8 mouse cellular contexts compared by ENCODE assay signal in genomic region chr3:88081345-88082223, GRCm38 (mm10). TPM values are rescaled to one million over a fixed set of nuclear protein-coding genes. Genes with fewer than 3 reads are reported as not detected.
DNase-seq lines count a peak whose midpoint lies in the region; ATAC-seq and TF ChIP-seq lines count a peak whose summit lies in the region.

Gene Iqgap3, plus strand, starts transcription at chr3:88081971.

- peak within 1 kb of the TSS; percentile 65 for H3K9ac ChIP-seq in embryonic facial prominence, embryonic 12.5 days
- H3K9ac ChIP-seq in limb, embryonic 11.5 days (ENCODE audit: low read length), result peak within 1 kb of the TSS; percentile 63
- H3K9ac ChIP-seq in midbrain, embryonic 13.5 days (replicated peaks), result peak within 1 kb of the TSS; percentile 50; the same call in 1 of the 2 replicates

- H3K36me3 ChIP-seq in embryonic facial prominence, embryonic 12.5 days, result peaks cover 8% of the 10 kb centered on the region; the same call in 1 of the 2 replicates
- no peaks in the 10 kb centered on the region for H3K36me3 ChIP-seq in kidney, adult 2 months (ENCODE audit: control insufficient read depth, insufficient read depth, low read length)
- H3K36me3 ChIP-seq in limb, embryonic 11.5 days (ENCODE audit: control insufficient read depth, insufficient read depth, low read length), result peaks cover 2% of the 10 kb centered on the region; the same call in 1 of the 2 replicates
- no peaks in the 10 kb centered on the region for H3K36me3 ChIP-seq in midbrain, embryonic 13.5 days
- H3K36me3 ChIP-seq in small intestine, adult 2 months (ENCODE audit: control insufficient read depth, insufficient read depth, low read length), result no peaks in the 10 kb centered on the region

- WGBS in embryonic facial prominence, embryonic 12.5 days, result 20% methylated on average over 33 of the region's 33 CpGs
- WGBS in kidney, adult 2 months, result 20% methylated on average over 33 of the region's 33 CpGs
- WGBS in limb, embryonic 11.5 days, result 21% methylated on average over 33 of the region's 33 CpGs
- 18% methylated on average over 33 of the region's 33 CpGs for WGBS in midbrain, embryonic 13.5 days
- WGBS in small intestine, adult 2 months, result 19% methylated on average over 33 of the region's 33 CpGs

- no peak for TF ChIP-seq POLR2A in kidney, adult 2 months (IDR thresholded peaks at IDR 0.05; ENCODE audit: low read depth, low read length)
- TF ChIP-seq POLR2A in small intestine, adult 2 months (IDR thresholded peaks at IDR 0.05; ENCODE audit: low read depth, low read length), result no peak

- H3K27me3 ChIP-seq in embryonic facial prominence, embryonic 12.5 days, result no peaks in the 10 kb centered on the region
- no peaks in the 10 kb centered on the region for H3K27me3 ChIP-seq in kidney, adult 2 months (replicated peaks; ENCODE audit: control insufficient read depth, insufficient read depth, low read length)
- no peaks in the 10 kb centered on the region for H3K27me3 ChIP-seq in limb, embryonic 11.5 days (ENCODE audit: control insufficient read depth, insufficient read depth, low read length)
- 0 out of 2 replicates have a peak, but pooled peaks cover 2% of the 10 kb centered on the region for H3K27me3 ChIP-seq in midbrain, embryonic 13.5 days
- 0 out of 2 replicates have a peak, but pooled peaks cover 7% of the 10 kb centered on the region for H3K27me3 ChIP-seq in small intestine, adult 2 months (ENCODE audit: control insufficient read depth, insufficient read depth, low read length)

- H3K9me3 ChIP-seq in embryonic facial prominence, embryonic 12.5 days, result no peaks in the 10 kb centered on the region
- no peaks in the 10 kb centered on the region for H3K9me3 ChIP-seq in limb, embryonic 11.5 days (ENCODE audit: control insufficient read depth, low read length)
- H3K9me3 ChIP-seq in midbrain, embryonic 13.5 days, result no peaks in the 10 kb centered on the region

- H3K27ac ChIP-seq in embryonic facial prominence, embryonic 12.5 days, result no peak within 1 kb of the TSS
- no peak within 1 kb of the TSS for H3K27ac ChIP-seq in kidney, adult 2 months (ENCODE audit: insufficient read depth, low read depth, low read length)
- no peak within 1 kb of the TSS for H3K27ac ChIP-seq in limb, embryonic 11.5 days (replicated peaks; ENCODE audit: low read depth, low read length)
- H3K27ac ChIP-seq in midbrain, embryonic 13.5 days, result peak within 1 kb of the TSS; percentile 57
- peak within 1 kb of the TSS; percentile 6; the same call in 1 of the 2 replicates for H3K27ac ChIP-seq in small intestine, adult 2 months (ENCODE audit: insufficient read depth, low read depth, low read length)

- no peak for TF ChIP-seq CTCF in kidney, adult 2 months (conservative IDR thresholded peaks at IDR 0.05; ENCODE audit: insufficient read depth, insufficient read length, low read depth, low read length)
- TF ChIP-seq CTCF in small intestine, adult 2 months (IDR thresholded peaks at IDR 0.05; ENCODE audit: extremely low read depth, insufficient read length, insufficient replicate concordance, low read depth, low read length), result no peak

- ATAC-seq in embryonic facial prominence, embryonic 12.5 days (ENCODE audit: insufficient number of reproducible peaks, insufficient read depth, low FRiP score, low TSS enrichment), result peak; percentile 84
- peak; percentile 64 for ATAC-seq in limb, embryonic 11.5 days (ENCODE audit: insufficient number of reproducible peaks, low FRiP score, low TSS enrichment, low read depth)
- peak; percentile 94 for ATAC-seq in midbrain, embryonic 13.5 days

- peak within 1 kb of the TSS; percentile 69 for H3K4me3 ChIP-seq in embryonic facial prominence, embryonic 12.5 days
- no peak within 1 kb of the TSS for H3K4me3 ChIP-seq in kidney, adult 2 months (ENCODE audit: insufficient read depth, low read depth, low read length)
- peak within 1 kb of the TSS; percentile 77 for H3K4me3 ChIP-seq in limb, embryonic 11.5 days (ENCODE audit: low read depth, low read length)
- peak within 1 kb of the TSS; percentile 54 for H3K4me3 ChIP-seq in midbrain, embryonic 13.5 days (replicated peaks)
- H3K4me3 ChIP-seq in small intestine, adult 2 months (ENCODE audit: low read depth, low read length), result peak within 1 kb of the TSS; percentile 74

- DNase-seq in 3T3-L1 (ENCODE audit: low read depth, low spot score), result peak; percentile 96
- DNase-seq in adrenal gland, postnatal 36 days, result peak; percentile 92 to 94
- DNase-seq in heart, adult 18-20 months, result peak; percentile 94 to 95
- peak; percentile 94 for DNase-seq in kidney, adult 2 months
- DNase-seq in limb, embryonic 11.5 days (ENCODE audit: low spot score), result peak; percentile 90

- H3K4me1 ChIP-seq in embryonic facial prominence, embryonic 12.5 days, result peaks cover 12% of the 10 kb centered on the region
- peaks cover 3% of the 10 kb centered on the region; the same call in 1 of the 2 replicates for H3K4me1 ChIP-seq in kidney, adult 2 months (ENCODE audit: control insufficient read depth, insufficient read depth, low read length)
- peaks cover 7% of the 10 kb centered on the region; the same call in 1 of the 2 replicates for H3K4me1 ChIP-seq in limb, embryonic 11.5 days (ENCODE audit: control insufficient read depth, insufficient read depth, low read length)
- H3K4me1 ChIP-seq in midbrain, embryonic 13.5 days (replicated peaks), result peaks cover 14% of the 10 kb centered on the region
- H3K4me1 ChIP-seq in small intestine, adult 2 months (ENCODE audit: control insufficient read depth, insufficient read depth, insufficient read length, low read length), result no peaks in the 10 kb centered on the region; the same call in 1 of the 2 replicates

- peak within 1 kb of the TSS; percentile 84 for H3K4me2 ChIP-seq in embryonic facial prominence, embryonic 12.5 days (replicated peaks)
- peak within 1 kb of the TSS; percentile 76 for H3K4me2 ChIP-seq in limb, embryonic 11.5 days (ENCODE audit: low read depth, severe bottlenecking)
- peak within 1 kb of the TSS; percentile 82 for H3K4me2 ChIP-seq in midbrain, embryonic 13.5 days (replicated peaks)

RNA-seq across cellular contexts. Expression of gene Iqgap3, which starts in this region (rescaled TPM):
- 1 to 10 TPM; 2.1 to 2.2 TPM for total RNA-seq in adrenal gland, postnatal 36 days (2021)
- polyA plus RNA-seq in embryonic facial prominence, embryonic 12.5 days (2016; fragmentation: Nextera tagmentation; extraction: Ambion mirVana), result 24.4 and 25.8 TPM in 2 replicates
- total RNA-seq in heart, adult 18-20 months (2021), result under 1 TPM; 0.39 to 0.69 TPM
- polyA plus RNA-seq in kidney, adult 2 months (2012; rRNA removed), result 0.81 and 0.83 TPM in 2 replicates
- 16.0 and 19.6 TPM in 2 replicates for polyA plus RNA-seq in limb, embryonic 11.5 days (2014; fragmentation: Nextera tagmentation; extraction: Ambion mirVana)
- 6.2 and 6.6 TPM in 2 replicates for polyA plus RNA-seq in midbrain, embryonic 13.5 days (2015; fragmentation: Nextera tagmentation; extraction: Ambion mirVana)
- polyA plus RNA-seq in small intestine, adult 2 months (2012; rRNA removed), result 7.1 and 14.6 TPM in 2 replicates

Comparison
In these comparisons a context has a peak if more than half of its experiments do, and no peak if none do; other contexts are left out.
1. Peak in DNase-seq in heart, adult 18-20 months; RNA of the gene not detected or under 1 TPM.
2. Peak in DNase-seq in kidney, adult 2 months; RNA of the gene not detected or under 1 TPM.
3. H3K27ac ChIP-seq: peak in midbrain, embryonic 13.5 days (single experiment) and small intestine, adult 2 months (single experiment); none in embryonic facial prominence, embryonic 12.5 days (single experiment), kidney, adult 2 months (single experiment) and limb, embryonic 11.5 days (single experiment).
4. Peak in every context shown above with its lines, with median percentiles within 50 percentile points of each other: DNase-seq, ATAC-seq, H3K4me2 ChIP-seq and H3K9ac ChIP-seq.